Mouse (Mus musculus) adrenal gland, adult 2 months (tissue): ENCODE results near the gene Fubp1. TPM values are rescaled to one million over a fixed set of nuclear protein-coding genes. Genes with fewer than 3 reads are reported as not detected.

Source experiments
- DNase-seq: peaks from one replicate; pipeline ENCODE4 v3.0.0; 2021
- polyA plus RNA-seq: library from polyadenylated mRNA; depleted of rRNA; stranded (reverse); fragments of >200 nt; gene quantifications from 2 replicates; pipeline ENCODE4 v1.2.3, GENCODE M21; 2012; rRNA removed
- total RNA-seq, 2 experiments: library from RNA; stranded (reverse); gene quantifications; 2 replicates each; pipeline ENCODE4 v1.2.3; 2021

Gene Fubp1
- total and polyA plus RNA-seq, 3 experiments: 97.5 to 137 (median 118) TPM

DNA sequence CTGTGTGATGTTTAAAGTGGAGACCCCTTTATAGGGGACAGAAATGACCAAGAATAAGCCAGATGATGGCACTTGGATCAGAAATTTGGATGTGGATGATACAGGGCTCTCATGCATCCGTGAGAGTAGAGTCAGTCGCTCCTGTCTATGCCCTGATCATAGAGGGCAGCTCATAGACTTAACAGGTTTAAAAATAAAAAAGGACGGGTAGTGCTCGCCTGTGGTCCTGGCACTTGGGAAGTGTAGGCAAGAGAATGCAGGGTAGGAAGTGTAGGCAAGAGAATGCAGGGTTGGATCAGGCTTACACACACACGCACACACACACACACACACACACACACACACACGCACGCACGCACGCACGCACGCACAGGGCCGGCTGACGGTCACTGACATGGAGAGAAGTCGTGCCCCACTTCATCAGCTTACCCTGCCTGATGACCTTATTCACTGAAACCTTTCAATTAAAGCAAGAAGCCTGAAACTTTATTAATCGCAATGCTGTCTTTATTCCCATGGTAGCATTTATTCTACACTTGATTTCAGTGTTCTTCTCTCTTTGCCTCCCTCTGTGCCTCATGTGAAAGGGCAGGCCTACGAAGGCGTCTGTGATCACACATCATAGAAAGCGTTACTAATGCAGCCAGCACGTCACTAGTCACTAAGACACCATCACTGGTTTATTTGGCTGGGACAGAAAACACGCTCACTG, 62.9 kb downstream of the Fubp1 start:
- DNase-seq: no peak

GRCm38 (mm10) chr3:152275008-152275407, 64.8 kb downstream of the Fubp1 start:
- no peak for DNase-seq

GRCm38 (mm10) chr3:152276935-152277334, 66.7 kb downstream of the Fubp1 start:
- DNase-seq: no peak

DNA sequence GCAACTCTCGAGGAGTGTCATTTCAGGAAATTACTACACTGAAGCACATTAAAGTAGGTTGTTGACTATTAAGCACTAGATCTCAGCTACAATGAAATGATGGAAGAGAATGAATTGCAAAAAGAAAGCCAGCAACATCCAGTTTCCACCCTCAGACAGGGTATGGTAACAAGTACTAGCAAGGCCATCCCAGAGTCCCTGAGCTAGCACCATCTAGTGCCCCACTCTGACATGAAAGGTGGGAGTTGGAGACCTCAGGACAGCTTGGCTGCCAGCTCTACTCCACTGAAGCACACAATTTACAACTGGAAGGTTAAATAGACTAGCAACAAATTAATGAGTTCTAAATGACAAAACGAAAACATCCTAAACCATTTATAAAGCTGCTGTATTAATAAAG, 67.7 kb downstream of the Fubp1 start:
- no peak for DNase-seq

GRCm38 (mm10) chr3:152278431-152278830, 68.2 kb downstream of the Fubp1 start:
- DNase-seq: no peak

DNA sequence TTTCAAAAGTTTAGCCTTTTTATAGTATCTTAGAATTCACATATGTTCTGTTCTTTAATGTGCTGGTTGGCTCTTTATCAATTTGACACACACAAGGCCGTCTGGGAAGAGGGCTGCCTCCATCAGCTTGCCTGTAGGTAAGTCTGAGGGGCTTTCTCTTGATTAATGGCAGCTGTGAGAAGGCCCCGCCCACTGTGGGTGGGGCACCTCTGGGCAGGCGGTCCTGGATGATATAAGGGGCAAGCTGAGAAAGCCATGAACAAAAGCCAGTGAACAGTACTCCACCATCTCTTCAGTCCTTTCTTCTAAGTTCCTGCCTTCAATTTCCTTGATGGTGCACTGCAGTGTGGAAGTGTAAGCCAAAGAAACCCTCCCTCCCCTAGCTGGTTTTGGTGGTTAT, 71.9 kb downstream of the Fubp1 start:
- DNase-seq: no peak

- no peak for DNase-seq
These were observed 74.1 kb downstream of the Fubp1 start for GRCm38 (mm10) chr3:152284306-152284705.

DNA sequence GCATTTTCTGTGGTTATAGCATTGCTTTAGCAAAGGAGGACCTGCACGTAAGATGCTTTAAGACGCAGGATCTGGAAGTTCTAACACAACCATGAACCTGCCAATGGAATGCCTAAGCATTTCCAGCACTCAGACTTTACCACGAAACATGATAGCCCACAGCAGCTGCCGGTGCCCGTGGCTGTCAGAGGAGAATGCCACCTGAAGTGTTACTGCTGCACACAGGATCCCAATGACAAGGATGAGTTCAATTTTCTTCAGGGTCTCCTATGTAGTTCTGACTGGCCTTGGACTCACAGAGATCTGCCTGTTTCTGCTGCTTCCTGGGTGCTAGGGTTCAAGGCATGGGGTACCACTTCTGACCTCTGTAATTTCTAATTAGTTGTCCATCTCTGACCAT, 74.5 kb downstream of the Fubp1 start:
- DNase-seq: no peak

Other genes with a start within 250 kb of the Fubp1 start
- gene Gipc2, start 44.2 kb upstream of the Fubp1 start, total RNA-seq: 1 to 10 TPM in 1 of 2 experiments, under 1 TPM in 1; 0.52 to 1.1 TPM
- gene Gipc2, start 44.2 kb upstream of the Fubp1 start, polyA plus RNA-seq: 0.11 and 0.20 TPM in 2 replicates
- 10 to 100 TPM; 44.1 to 63.9 TPM for gene Dnajb4, start 120 bp upstream of the Fubp1 start, total RNA-seq
- 4.1 and 4.4 TPM in 2 replicates for gene Dnajb4, start 120 bp upstream of the Fubp1 start, polyA plus RNA-seq
- 1 to 10 TPM; 3.7 TPM for gene Nexn, start 55.9 kb downstream of the Fubp1 start, total RNA-seq
- not detected in 2 replicates for gene Nexn, start 55.9 kb downstream of the Fubp1 start, polyA plus RNA-seq
- 10 to 100 TPM in 1 of 2 experiments, 1 to 10 TPM in 1; 8.4 to 12.3 TPM for gene Miga1, start 130.0 kb downstream of the Fubp1 start, total RNA-seq
- gene Miga1, start 130.0 kb downstream of the Fubp1 start, polyA plus RNA-seq: 4.1 and 6.5 TPM in 2 replicates
- 10 to 100 TPM; 87.8 to 99.7 TPM for gene Usp33, start 136.1 kb downstream of the Fubp1 start, total RNA-seq
- gene Usp33, start 136.1 kb downstream of the Fubp1 start, polyA plus RNA-seq: 8.4 and 14.0 TPM in 2 replicates
- gene Zzz3, start 185.1 kb downstream of the Fubp1 start, total RNA-seq: 10 to 100 TPM; 30.1 to 35.5 TPM
- gene Zzz3, start 185.1 kb downstream of the Fubp1 start, polyA plus RNA-seq: 11.4 and 12.5 TPM in 2 replicates